Mouse (Mus musculus): ENCODE measurements around the gene Prrt2. TPM values are rescaled to one million over a fixed set of nuclear protein-coding genes. Genes with fewer than 3 reads are reported as not detected.

The Prrt2 gene
- total RNA-seq, 2 experiments from 2014 or later = 165 to 186 TPM

GRCm38 (mm10) chr7:126975493-126975892, 45.5 kb downstream of the Prrt2 start:
- intact Hi-C loops (cut with DNase I) = loop anchor here (5.0 kb wide), 1 partner anchor 42 kb away; the partner anchor contains the start of genes Pagr1a and Pagr1b
- DNase-seq (ENCODE audit: low spot score in 2 of 2) = no peak

Small RNAs within 50 kb of the gene (microRNA-seq; reads per million reads assigned to microRNA genes)
- gene Gm44343 = 0 reads per million in 2 experiments

Other genes with a start within 250 kb of the Prrt2 start
- gene Ypel3, start 244.3 kb downstream of the Prrt2 start, total RNA-seq (2021) = 100 to 1,000 TPM; 247 to 269 TPM
- under 1 TPM; 0.51 to 0.92 TPM for gene Tbx6, start 239.7 kb downstream of the Prrt2 start, total RNA-seq (2021)
- gene Ppp4c, start 228.7 kb downstream of the Prrt2 start, total RNA-seq (2021) = 10 to 100 TPM; 48.9 to 49.6 TPM
- gene Fam57b, start 223.5 kb downstream of the Prrt2 start, total RNA-seq (2021) = 100 to 1,000 TPM; 117 to 118 TPM
- gene 4930451I11Rik, start 189.6 kb downstream of the Prrt2 start, total RNA-seq (2021) = not detected
- gene Doc2a, start 173.8 kb downstream of the Prrt2 start, total RNA-seq (2021) = 10 to 100 TPM; 54.8 to 62.4 TPM
- gene Hirip3, start 159.2 kb downstream of the Prrt2 start, total RNA-seq (2021) = 10 to 100 TPM; 30.2 to 32.1 TPM
- 10 to 100 TPM; 51.8 to 52.2 TPM for gene Ino80e, start 158.8 kb downstream of the Prrt2 start, total RNA-seq (2021)
- 100 to 1,000 TPM; 163 to 169 TPM for gene Taok2, start 136.5 kb downstream of the Prrt2 start, total RNA-seq (2021)
- 10 to 100 TPM; 21.1 to 23.7 TPM for gene Tmem219, start 98.3 kb downstream of the Prrt2 start, total RNA-seq (2021)
- 100 to 1,000 TPM; 144 to 151 TPM for gene Kctd13, start 92.3 kb downstream of the Prrt2 start, total RNA-seq (2021)
- 10 to 100 TPM; 49.1 to 52.0 TPM for gene Asphd1, start 71.6 kb downstream of the Prrt2 start, total RNA-seq (2021)
- 100 to 1,000 TPM; 335 to 339 TPM for gene Sez6l2, start 70.6 kb downstream of the Prrt2 start, total RNA-seq (2021)
- gene Cdipt, start 45.3 kb downstream of the Prrt2 start, total RNA-seq (2021) = 100 to 1,000 TPM; 187 to 196 TPM
- under 1 TPM in 1 of 2 experiments, not detected in 1; 0.42 TPM for gene Cdiptos, start 45.1 kb downstream of the Prrt2 start, total RNA-seq (2021)
- gene Mvp, start 6.6 kb downstream of the Prrt2 start, total RNA-seq (2021) = 1 to 10 TPM; 4.9 to 5.1 TPM
- not detected for gene Pagr1b, start 4.7 kb downstream of the Prrt2 start, total RNA-seq (2021)
- gene Pagr1a, start 3.9 kb downstream of the Prrt2 start, total RNA-seq (2021) = 10 to 100 TPM; 14.5 to 19.3 TPM
- gene Gm42742, start 114 bp downstream of the Prrt2 start, total RNA-seq (2021) = 10 to 100 TPM; 33.6 to 43.7 TPM
- 100 to 1,000 TPM; 260 to 271 TPM for gene Maz, start 5.8 kb upstream of the Prrt2 start, total RNA-seq (2021)
- gene Kif22, start 21.3 kb upstream of the Prrt2 start, total RNA-seq (2021) = 10 to 100 TPM in 1 of 2 experiments, 1 to 10 TPM in 1; 9.6 to 10.4 TPM
- gene Zg16, start 66.1 kb upstream of the Prrt2 start, total RNA-seq (2021) = not detected
- 1 to 10 TPM; 1.3 to 1.6 TPM for gene AI467606, start 70.1 kb upstream of the Prrt2 start, total RNA-seq (2021)
- under 1 TPM in 1 of 2 experiments, not detected in 1; 0.25 TPM for gene Qprt, start 101.0 kb upstream of the Prrt2 start, total RNA-seq (2021)
- under 1 TPM in 1 of 2 experiments, not detected in 1; 0.11 TPM for gene Spn, start 116.6 kb upstream of the Prrt2 start, total RNA-seq (2021)
- 10 to 100 TPM; 73.9 to 84.5 TPM for gene Cd2bp2, start 174.8 kb upstream of the Prrt2 start, total RNA-seq (2021)
- 10 to 100 TPM; 82.8 to 83.9 TPM for gene Tbc1d10b, start 187.3 kb upstream of the Prrt2 start, total RNA-seq (2021)
- 1 to 10 TPM; 1.7 to 4.2 TPM for gene Mylpf, start 187.7 kb upstream of the Prrt2 start, total RNA-seq (2021)
- gene Zfp553, start 211.8 kb upstream of the Prrt2 start, total RNA-seq (2021) = 10 to 100 TPM; 17.7 to 19.2 TPM
- gene Sept1, start 211.9 kb upstream of the Prrt2 start, total RNA-seq (2021) = 1 to 10 TPM; 5.9 to 6.3 TPM
- gene Zfp771, start 223.1 kb upstream of the Prrt2 start, total RNA-seq (2021) = 10 to 100 TPM; 62.0 to 63.9 TPM
- 10 to 100 TPM; 32.1 to 38.3 TPM for gene Dctpp1, start 239.5 kb upstream of the Prrt2 start, total RNA-seq (2021)